ENCODE assay signal across 22 mouse cellular contexts in the genomic region with DNA sequence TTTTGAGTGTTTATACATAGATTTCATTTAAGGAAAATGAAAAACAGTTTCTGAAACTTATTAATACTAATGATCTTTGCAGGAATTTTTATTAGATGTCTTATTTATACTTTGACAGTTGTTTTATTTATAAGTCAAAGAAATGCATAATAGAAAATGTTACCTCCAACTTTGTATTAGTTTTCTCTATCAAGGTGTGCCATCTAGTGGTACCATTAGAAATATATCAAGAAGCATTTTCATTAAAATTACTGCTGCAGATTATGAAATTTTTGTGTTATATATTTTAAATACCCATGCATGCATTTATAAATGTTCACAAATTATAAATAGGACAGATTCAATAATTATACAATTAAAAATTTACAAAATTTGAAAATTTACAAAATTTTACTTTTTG.
A peak's percentile ranks its signal among the peaks of the same experiment; 100 is the strongest.
DNase-seq lines count a peak whose midpoint lies in the region; ATAC-seq and TF ChIP-seq lines count a peak whose summit lies in the region.
"Had no signal": no experiment of that assay in that cellular context is flagged by ENCODE, and none has a peak within 500 bp of the region (broad histone marks: within the 10 kb centered on the region; RNA-seq: fewer than 3 reads in every experiment).

No protein-coding gene starts in this region.

- H3K4me3 ChIP-seq in forebrain, embryonic 14.5 days (ENCODE audit: low read depth, low read length), result no peak overlapping the region
- no peak overlapping the region for H3K4me3 ChIP-seq in forebrain, embryonic 15.5 days
- H3K4me3 ChIP-seq in layer of hippocampus, adult 2 months, result no peak overlapping the region
- H3K4me3 ChIP-seq: embryonic facial prominence, embryonic 12.5 days; heart, embryonic 15.5 days; hindbrain, embryonic 12.5 days; limb, embryonic 10.5 days; liver, embryonic 15.5 days; megakaryocyte, embryonic 14.5 days had no signal

- TF ChIP-seq CTCF in layer of hippocampus, adult 2 months (conservative IDR thresholded peaks at IDR 0.05), result peak; percentile 83

- no peak for ATAC-seq in forebrain, embryonic 14.5 days
- no peak for ATAC-seq in forebrain, embryonic 15.5 days (replicated peaks)
- no peak for ATAC-seq in cerebellum, adult (ENCODE audit: insufficient number of reproducible peaks, low FRiP score, low TSS enrichment)

- H3K27me3 ChIP-seq in forebrain, embryonic 14.5 days (replicated peaks; ENCODE audit: control insufficient read depth, insufficient read depth, low read length), result no peaks in the 10 kb centered on the region
- no peaks in the 10 kb centered on the region for H3K27me3 ChIP-seq in forebrain, embryonic 15.5 days
- H3K27me3 ChIP-seq: heart, embryonic 15.5 days; hindbrain, embryonic 12.5 days; liver, embryonic 15.5 days; megakaryocyte, embryonic 14.5 days had no signal

- H3K9me3 ChIP-seq in forebrain, embryonic 14.5 days (replicated peaks; ENCODE audit: control insufficient read depth, low read length), result no peaks in the 10 kb centered on the region
- H3K9me3 ChIP-seq in forebrain, embryonic 15.5 days, result no peaks in the 10 kb centered on the region
- H3K9me3 ChIP-seq: embryonic facial prominence, embryonic 12.5 days; heart, embryonic 15.5 days; hindbrain, embryonic 12.5 days; limb, embryonic 10.5 days; liver, embryonic 15.5 days; megakaryocyte, embryonic 14.5 days had no signal

- H3K27ac ChIP-seq in forebrain, embryonic 14.5 days (ENCODE audit: low read depth, low read length), result no peak overlapping the region
- H3K27ac ChIP-seq in forebrain, embryonic 15.5 days (replicated peaks), result no peak overlapping the region
- H3K27ac ChIP-seq in layer of hippocampus, adult 2 months, result no peak overlapping the region
- H3K27ac ChIP-seq: embryonic facial prominence, embryonic 12.5 days; heart, embryonic 15.5 days; hindbrain, embryonic 12.5 days; limb, embryonic 10.5 days; liver, embryonic 15.5 days had no signal

- H3K9ac ChIP-seq in forebrain, embryonic 14.5 days (ENCODE audit: low read length), result no peak overlapping the region
- H3K9ac ChIP-seq in forebrain, embryonic 15.5 days (replicated peaks), result no peak overlapping the region
- H3K9ac ChIP-seq: embryonic facial prominence, embryonic 12.5 days; heart, embryonic 15.5 days; hindbrain, embryonic 12.5 days; liver, embryonic 15.5 days had no signal

- no peaks in the 10 kb centered on the region for H3K4me1 ChIP-seq in forebrain, embryonic 14.5 days (ENCODE audit: control insufficient read depth, insufficient read depth, low read length)
- H3K4me1 ChIP-seq in forebrain, embryonic 15.5 days, result no peaks in the 10 kb centered on the region
- H3K4me1 ChIP-seq: embryonic facial prominence, embryonic 12.5 days; heart, embryonic 15.5 days; hindbrain, embryonic 12.5 days; limb, embryonic 10.5 days; liver, embryonic 15.5 days; megakaryocyte, embryonic 14.5 days had no signal

- no peak overlapping the region for H3K4me2 ChIP-seq in forebrain, embryonic 14.5 days (ENCODE audit: low read length)
- no peak overlapping the region for H3K4me2 ChIP-seq in forebrain, embryonic 15.5 days (replicated peaks)
- H3K4me2 ChIP-seq: embryonic facial prominence, embryonic 12.5 days; heart, embryonic 15.5 days; hindbrain, embryonic 12.5 days; liver, embryonic 15.5 days had no signal

- H3K36me3 ChIP-seq in forebrain, embryonic 14.5 days (ENCODE audit: control insufficient read depth, insufficient read depth, low read length), result no peaks in the 10 kb centered on the region
- no peaks in the 10 kb centered on the region for H3K36me3 ChIP-seq in forebrain, embryonic 15.5 days
- H3K36me3 ChIP-seq: embryonic facial prominence, embryonic 12.5 days; heart, embryonic 15.5 days; hindbrain, embryonic 12.5 days; limb, embryonic 10.5 days; liver, embryonic 15.5 days had no signal

- peak; percentile 55 for DNase-seq in forebrain, embryonic 14.5 days (ENCODE audit: low spot score)
- no peak for DNase-seq in layer of hippocampus, adult 2 months (ENCODE audit: low spot score in 2 of 2)
- DNase-seq in layer of hippocampus, postnatal 14 days (ENCODE audit: low spot score in 2 of 2), result no peak
- DNase-seq in retina, embryonic 14.5 days (ENCODE audit: low spot score), result peak; percentile 44
- DNase-seq in retina, postnatal 1 day, result no peak
- no peak for DNase-seq in spleen, adult 18-20 months
- DNase-seq: adrenal gland, postnatal 10 days; B cell, adult 2 months; cerebellum, adult 9-10 months; kidney, adult 2 months; kidney, postnatal 4 days; layer of hippocampus, postnatal 36 days; right cerebral cortex, adult 18-20 months; thymus, postnatal 25 days had no signal

Comparison
In these comparisons a context has a peak if more than half of its experiments do, and no peak if none do; other contexts are left out.
1. DNase-seq: peak in forebrain, embryonic 14.5 days (single experiment) and retina, embryonic 14.5 days (single experiment); none in layer of hippocampus, adult 2 months (0 of 2), layer of hippocampus, postnatal 14 days (0 of 2), retina, postnatal 1 day (single experiment) and spleen, adult 18-20 months (0 of 2).